In the genomic region with DNA sequence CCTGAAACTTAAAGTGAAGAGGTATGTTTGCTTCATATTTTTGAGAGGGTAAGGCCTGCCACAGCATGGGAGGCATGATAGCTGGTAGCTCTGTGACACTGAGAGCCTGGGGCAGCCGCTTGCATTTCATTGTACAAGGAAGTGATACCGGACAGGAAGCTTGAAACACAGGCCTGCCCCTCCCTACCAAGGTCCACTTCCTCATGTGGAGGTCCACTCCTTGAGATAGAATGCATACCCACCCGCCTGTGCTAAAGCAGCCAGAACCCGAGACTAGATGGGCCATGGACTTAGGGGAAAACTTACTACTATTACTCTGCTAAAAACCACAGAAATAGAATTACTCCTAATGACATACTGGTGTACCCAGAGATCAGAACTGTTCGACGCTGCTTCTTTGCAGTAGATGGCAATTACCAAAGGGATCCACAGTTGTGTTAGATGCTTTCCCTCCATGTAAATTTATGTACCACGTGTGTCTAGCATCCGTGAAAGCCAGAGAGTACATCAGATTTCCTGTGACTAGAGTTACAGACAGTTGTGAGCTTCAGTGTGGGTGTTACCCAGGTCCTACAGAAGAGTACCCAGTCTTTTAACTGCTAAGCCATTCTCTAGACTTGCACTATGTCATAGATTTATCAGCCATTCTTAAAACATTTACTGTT, we compare ENCODE assay signal across 11 mouse cellular contexts.
DNase-seq lines count a peak whose midpoint lies in the region; ATAC-seq and TF ChIP-seq lines count a peak whose summit lies in the region.
"Had no signal": no experiment of that assay in that cellular context is flagged by ENCODE, and none has a peak within 500 bp of the region (broad histone marks: within the 10 kb centered on the region; RNA-seq: fewer than 3 reads in every experiment).

No protein-coding gene starts in this region.

- H3K27me3 ChIP-seq in kidney, embryonic 16.5 days (ENCODE audit: insufficient read depth, low read length): no peaks in the 10 kb centered on the region
- no peaks in the 10 kb centered on the region for H3K27me3 ChIP-seq in forebrain, embryonic 12.5 days
- H3K27me3 ChIP-seq: hindbrain, embryonic 12.5 days; limb, embryonic 13.5 days had no signal

- no peak overlapping the region for H3K4me3 ChIP-seq in kidney, embryonic 16.5 days (ENCODE audit: low read length)
- no peak overlapping the region for H3K4me3 ChIP-seq in lung, adult 2 months (replicated peaks; ENCODE audit: extremely low read depth, low read depth, low read length)
- H3K4me3 ChIP-seq in forebrain, embryonic 12.5 days (replicated peaks): no peak overlapping the region
- H3K4me3 ChIP-seq: hindbrain, embryonic 12.5 days; limb, embryonic 13.5 days; neural tube, embryonic 12.5 days had no signal

- no peaks in the 10 kb centered on the region for H3K9me3 ChIP-seq in kidney, embryonic 16.5 days (ENCODE audit: low read length)
- no peaks in the 10 kb centered on the region for H3K9me3 ChIP-seq in forebrain, embryonic 12.5 days
- H3K9me3 ChIP-seq: hindbrain, embryonic 12.5 days; limb, embryonic 13.5 days; neural tube, embryonic 12.5 days had no signal

- H3K4me1 ChIP-seq in kidney, embryonic 16.5 days (ENCODE audit: insufficient read depth, low read length): no peaks in the 10 kb centered on the region
- H3K4me1 ChIP-seq in lung, adult 2 months (ENCODE audit: control insufficient read depth, insufficient read depth, low read length): peaks cover 5% of the 10 kb centered on the region; the same call in 1 of the 2 replicates
- H3K4me1 ChIP-seq in forebrain, embryonic 12.5 days: no peaks in the 10 kb centered on the region
- H3K4me1 ChIP-seq: hindbrain, embryonic 12.5 days; limb, embryonic 13.5 days; neural tube, embryonic 12.5 days had no signal

- no peak overlapping the region for H3K27ac ChIP-seq in kidney, embryonic 16.5 days (ENCODE audit: low read length)
- no peak overlapping the region for H3K27ac ChIP-seq in forebrain, embryonic 12.5 days
- H3K27ac ChIP-seq: hindbrain, embryonic 12.5 days; limb, embryonic 13.5 days; neural tube, embryonic 12.5 days had no signal

- no peak for TF ChIP-seq CTCF in lung, adult 2 months (IDR thresholded peaks at IDR 0.05; ENCODE audit: insufficient read depth, low read length)

- 69% methylated on average over 8 of the region's 8 CpGs for whole genome bisulfite sequencing in kidney, embryonic 16.5 days
- 46% methylated on average over 8 of the region's 8 CpGs for WGBS in lung, adult 2 months
- 83% methylated on average over 8 of the region's 8 CpGs for WGBS in forebrain, embryonic 12.5 days

- ATAC-seq in kidney, embryonic 16.5 days (ENCODE audit: low FRiP score, low TSS enrichment): no peak
- peak; percentile 95 for ATAC-seq in common myeloid progenitor, adult 5-6 weeks (replicated peaks; ENCODE audit: low read depth, poor library complexity, severe bottlenecking)
- ATAC-seq in forebrain, embryonic 12.5 days (ENCODE audit: low FRiP score): no peak

- peak; percentile 6; the same call in 1 of the 2 replicates for TF ChIP-seq POLR2A in lung, adult 2 months (IDR thresholded peaks at IDR 0.05; ENCODE audit: borderline replicate concordance, extremely low read depth, low read depth, low read length)

- H3K4me2 ChIP-seq in kidney, embryonic 16.5 days (replicated peaks; ENCODE audit: low read depth, low read length): no peak overlapping the region
- H3K4me2 ChIP-seq in forebrain, embryonic 12.5 days: no peak overlapping the region
- H3K4me2 ChIP-seq: hindbrain, embryonic 12.5 days; limb, embryonic 13.5 days; neural tube, embryonic 12.5 days had no signal

- H3K36me3 ChIP-seq in kidney, embryonic 16.5 days (ENCODE audit: insufficient read depth, low read length): no peaks in the 10 kb centered on the region
- H3K36me3 ChIP-seq in forebrain, embryonic 12.5 days (replicated peaks): no peaks in the 10 kb centered on the region
- H3K36me3 ChIP-seq: hindbrain, embryonic 12.5 days; limb, embryonic 13.5 days; neural tube, embryonic 12.5 days had no signal

- peak; percentile 21 to 31 for DNase-seq in kidney, postnatal 36 days
- peak; percentile 25 for DNase-seq in lung, adult 2 months
- DNase-seq in spleen, postnatal 10 days (ENCODE audit: low spot score in 2 of 2): peak; percentile 15 to 68
- DNase-seq in retina, postnatal 1 day: no peak
- no peak for DNase-seq in thymus, postnatal 14 days

- no peak overlapping the region for H3K9ac ChIP-seq in kidney, embryonic 16.5 days (replicated peaks; ENCODE audit: low read length)
- H3K9ac ChIP-seq in forebrain, embryonic 12.5 days: no peak overlapping the region
- H3K9ac ChIP-seq: hindbrain, embryonic 12.5 days; limb, embryonic 13.5 days; neural tube, embryonic 12.5 days had no signal

Comparison
In these comparisons a context has a peak if more than half of its experiments do, and no peak if none do; other contexts are left out.
1. DNase-seq: peak in kidney, postnatal 36 days (2 of 2), lung, adult 2 months (single experiment) and spleen, postnatal 10 days (2 of 2); none in retina, postnatal 1 day (single experiment) and thymus, postnatal 14 days (single experiment).